Mouse (Mus musculus) left cerebral cortex, adult 6 months (tissue): ENCODE measurements around the gene Ern1. TPM values are rescaled to one million over a fixed set of nuclear protein-coding genes. Genes with fewer than 3 reads are reported as not detected.

ENCODE experiments used
- long read RNA-seq, 2 experiments: library from polyadenylated mRNA; unstranded; transcript quantifications; one replicate each; pipeline ENCODE4 v2.0.0; 2019 to 2020
- polyA plus RNA-seq: library from polyadenylated mRNA; unstranded; fragments of <200 nt; fragmentation: Nextera tagmentation; gene quantifications from 2 replicates; pipeline ENCODE4 v1.2.3, GENCODE M21; 2021

Ern1 gene
- polyA plus RNA-seq, result 0.91 and 1.2 TPM in 2 replicates
- long read RNA-seq, experiment 1, partial matches to known transcripts, result 2 of 3 reads
- long read RNA-seq, experiment 1, other reads (novel, unspliced or antisense), result 1 of 3 reads
- long read RNA-seq, experiment 2, partial matches to known transcripts, result 0 of 2 reads
- long read RNA-seq, experiment 2, other reads (novel, unspliced or antisense), result 2 of 2 reads

GRCm38 (mm10) chr11:106487733-106488115 lies at the start of gene Ern1:
Ern1 (minus strand) TSS chr11:106487852.

GRCm38 (mm10) chr11:106387791-106388216 lies 99.8 kb downstream of the Ern1 start, which contains the start of gene Icam2:
Icam2 (minus strand) TSS chr11:106388075.

GRCm38 (mm10) chr11:106365366-106365765 lies 122.3 kb downstream of the Ern1 start, which contains the start of gene Prr29:
Prr29 (plus strand) TSS chr11:106365472.

GRCm38 (mm10) chr11:106353188-106353587 lies 134.5 kb downstream of the Ern1 start, which contains the start of gene Scn4a:
Scn4a (minus strand) TSS chr11:106353288.

Other genes starting within 250 kb of the Ern1 start
- gene Ftsj3, start 231.8 kb downstream of the Ern1 start, polyA plus RNA-seq, result 7.4 TPM in 2 replicates
- gene Psmc5, start 231.7 kb downstream of the Ern1 start, polyA plus RNA-seq, result 497 and 551 TPM in 2 replicates
- gene Smarcd2, start 214.9 kb downstream of the Ern1 start, polyA plus RNA-seq, result 1.1 and 6.7 TPM in 2 replicates
- 0.04 TPM in 1 of 2 replicates, not detected in the other for gene Tcam1, start 211.2 kb downstream of the Ern1 start, polyA plus RNA-seq
- gene Gh, start 186.0 kb downstream of the Ern1 start, polyA plus RNA-seq, result not detected in 2 replicates
- 0.79 and 1.1 TPM in 2 replicates for gene Cd79b, start 173.1 kb downstream of the Ern1 start, polyA plus RNA-seq
- gene Scn4a, start 134.6 kb downstream of the Ern1 start, polyA plus RNA-seq, result not detected in 2 replicates
- 0.14 TPM in 1 of 2 replicates, not detected in the other for gene Prr29, start 122.4 kb downstream of the Ern1 start, polyA plus RNA-seq
- 4.0 and 5.3 TPM in 2 replicates for gene Icam2, start 99.8 kb downstream of the Ern1 start, polyA plus RNA-seq
- 27.4 and 29.3 TPM in 2 replicates for gene Tex2, start 125.6 kb upstream of the Ern1 start, polyA plus RNA-seq